Mouse (Mus musculus): ENCODE data around the gene Tbx21.

Gene Tbx21

DNA sequence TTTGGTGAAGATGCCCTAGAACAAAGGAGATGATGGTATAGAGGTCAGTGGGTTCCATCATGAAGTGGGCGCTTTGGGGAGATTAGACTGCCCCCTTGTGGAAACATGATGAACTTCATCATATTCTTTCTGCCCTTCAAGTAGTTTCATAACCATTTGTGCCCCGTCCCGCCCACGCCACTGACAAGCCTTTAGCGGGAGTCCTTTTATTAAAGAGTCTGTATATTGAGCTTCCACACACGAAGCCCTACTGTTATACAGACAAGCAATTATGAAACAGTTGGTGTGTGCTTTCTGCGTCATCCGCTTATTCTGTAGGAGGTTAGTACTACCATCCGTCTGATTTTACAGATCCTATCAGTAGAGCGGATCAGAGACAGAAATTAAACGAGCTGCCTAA, 32.2 kb downstream of the Tbx21 start:
- DNase-seq = peak; percentile 63 to 78

GRCm38 (mm10) chr11:97080291-97080690, 34.8 kb downstream of the Tbx21 start:
- no peak for DNase-seq

GRCm38 (mm10) chr11:97078751-97079150, 36.4 kb downstream of the Tbx21 start:
- no peak for DNase-seq

DNA sequence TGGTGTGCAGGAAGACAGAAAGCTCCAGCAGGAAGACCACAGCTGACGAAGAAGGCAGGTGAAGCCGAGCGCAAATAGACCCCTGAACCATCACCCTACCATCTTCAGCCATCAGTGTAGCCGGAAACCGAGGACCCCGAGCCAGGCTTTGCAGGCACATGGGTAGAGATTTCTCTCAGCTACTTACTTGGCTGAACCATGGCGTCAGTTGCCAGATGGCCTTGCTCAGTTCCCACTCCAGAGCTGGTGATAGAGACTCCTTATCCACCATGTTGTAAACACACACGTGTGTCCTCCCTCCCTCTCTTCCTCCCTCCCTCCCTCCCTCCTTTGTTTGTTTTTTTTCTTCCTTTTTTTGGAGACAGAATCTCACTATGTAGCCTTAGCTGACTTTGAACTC, 40.9 kb downstream of the Tbx21 start:
- DNase-seq = no peak

- DNase-seq = peak; percentile 67 to 82
Measured at GRCm38 (mm10) chr11:97072533-97072932, 42.6 kb downstream of the Tbx21 start.

GRCm38 (mm10) chr11:97071129-97071528, 44.0 kb downstream of the Tbx21 start:
- no peak for DNase-seq

DNA sequence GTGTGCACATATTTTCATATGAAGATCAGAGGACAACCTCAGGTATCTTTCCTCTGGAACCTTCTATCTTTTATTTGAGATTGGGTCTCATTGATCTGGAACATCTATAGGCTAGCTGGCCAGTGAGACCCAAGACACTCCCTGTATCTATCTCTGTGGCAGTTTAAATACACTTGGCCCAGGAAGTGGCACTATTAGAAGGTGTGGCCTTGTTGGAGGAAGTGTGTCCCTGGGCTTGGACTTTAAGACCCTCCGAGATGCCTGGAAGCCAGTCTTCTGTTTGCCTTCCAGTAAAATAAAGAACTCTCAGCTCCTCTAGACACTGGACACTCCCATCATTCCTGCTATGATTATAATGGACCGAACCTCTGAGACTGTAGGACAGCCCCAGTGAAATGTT, 45.4 kb downstream of the Tbx21 start:
- no peak for DNase-seq

- DNase-seq = peak; percentile 69 to 75
Measured at GRCm38 (mm10) chr11:97069333-97069732, 45.8 kb downstream of the Tbx21 start.

- no peak for DNase-seq
Measured at GRCm38 (mm10) chr11:97066656-97067360, 48.3 kb downstream of the Tbx21 start.

DNA sequence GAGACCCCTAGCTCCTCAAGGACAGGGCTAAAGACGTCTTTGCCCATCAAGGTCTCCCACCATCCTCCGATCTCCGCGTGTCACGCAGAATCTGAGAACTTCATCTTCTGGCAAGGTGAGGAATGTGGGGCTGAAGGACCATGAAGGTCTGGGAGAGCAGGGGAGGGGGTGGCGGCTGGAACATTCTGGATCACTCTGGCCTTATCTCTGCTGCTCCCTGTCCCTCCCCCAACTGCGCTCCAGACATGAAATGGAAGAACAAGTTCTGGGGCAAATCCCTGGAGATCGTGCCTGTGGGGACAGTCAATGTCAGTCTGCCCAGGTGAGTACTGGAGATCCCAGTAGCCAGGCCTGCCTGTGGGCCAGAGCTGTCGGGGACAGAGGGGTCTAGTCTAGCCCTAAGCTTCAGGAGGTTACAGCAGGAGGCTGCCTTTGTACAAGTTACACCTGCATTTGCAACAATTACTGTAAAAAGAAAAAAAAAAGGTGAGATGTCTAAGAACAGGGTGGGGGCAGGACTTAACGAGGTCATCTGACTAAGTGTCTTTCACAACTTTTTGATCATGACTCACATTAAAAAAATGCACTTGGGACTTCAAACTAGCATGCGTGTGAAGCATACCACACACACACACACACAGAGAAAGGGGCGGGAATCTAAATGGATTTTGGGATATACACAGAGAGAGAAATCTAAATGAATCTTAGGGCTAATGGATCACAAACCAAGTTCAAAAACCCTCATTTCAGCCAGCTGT, 49.4 kb downstream of the Tbx21 start:
- DNase-seq = no peak

- no peak for DNase-seq
Measured at GRCm38 (mm10) chr11:97063921-97064295, 51.2 kb downstream of the Tbx21 start.

DNA sequence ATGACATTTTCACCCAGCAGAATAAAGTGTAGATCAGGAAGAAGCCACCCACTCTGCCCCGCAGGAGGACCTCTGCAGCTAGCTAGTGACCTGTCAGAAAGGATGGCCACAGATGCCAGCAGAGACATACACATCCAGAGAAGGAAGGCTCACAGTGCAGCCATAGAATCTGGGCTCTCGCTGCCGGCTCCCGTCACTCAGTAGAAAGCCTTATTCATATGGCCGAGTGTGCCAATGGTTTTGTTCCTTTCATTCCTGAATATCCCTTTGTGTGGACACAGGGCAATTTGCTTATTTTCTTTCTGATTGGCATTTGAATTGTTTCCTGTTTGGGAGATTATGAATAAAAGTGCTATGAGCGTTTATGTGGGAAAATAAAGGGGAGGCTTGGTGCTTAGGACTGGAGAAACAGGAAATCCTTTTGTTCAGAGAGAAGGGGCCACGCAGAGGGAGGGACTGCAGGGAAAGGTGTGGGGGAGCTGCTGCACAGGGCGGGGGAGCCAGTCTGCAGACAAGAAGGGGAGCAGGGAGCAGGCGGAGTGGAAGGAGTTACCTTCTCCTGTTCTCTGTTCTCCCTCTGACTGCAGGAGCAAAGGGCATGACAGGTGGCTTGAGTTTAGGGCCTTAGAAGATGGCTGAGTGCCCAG, 51.7 kb downstream of the Tbx21 start:
- no peak for DNase-seq

DNA sequence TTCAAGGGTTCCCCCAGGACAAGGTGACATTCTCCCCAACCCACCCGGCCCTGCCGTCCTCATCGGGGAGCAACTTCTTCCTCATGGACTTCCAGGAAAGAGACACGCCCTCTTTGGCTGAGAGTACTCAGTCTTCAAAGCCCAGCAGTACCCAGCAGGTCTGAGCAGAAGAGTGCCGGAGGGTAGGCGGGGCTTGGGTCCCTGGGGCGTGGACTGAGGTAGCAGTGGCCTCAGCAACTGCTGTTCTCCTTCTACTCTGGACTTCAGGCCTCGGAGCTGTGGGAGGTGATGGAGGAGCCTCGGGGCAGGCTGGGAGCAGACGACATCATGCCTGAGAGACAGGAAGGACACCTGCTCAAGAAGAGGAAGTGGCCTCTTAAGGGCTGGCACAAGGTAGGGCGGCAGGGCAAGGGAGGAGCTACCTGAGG, 62.9 kb downstream of the Tbx21 start:
- DNase-seq = peak in 1 of 2 experiments; percentile 34

DNA sequence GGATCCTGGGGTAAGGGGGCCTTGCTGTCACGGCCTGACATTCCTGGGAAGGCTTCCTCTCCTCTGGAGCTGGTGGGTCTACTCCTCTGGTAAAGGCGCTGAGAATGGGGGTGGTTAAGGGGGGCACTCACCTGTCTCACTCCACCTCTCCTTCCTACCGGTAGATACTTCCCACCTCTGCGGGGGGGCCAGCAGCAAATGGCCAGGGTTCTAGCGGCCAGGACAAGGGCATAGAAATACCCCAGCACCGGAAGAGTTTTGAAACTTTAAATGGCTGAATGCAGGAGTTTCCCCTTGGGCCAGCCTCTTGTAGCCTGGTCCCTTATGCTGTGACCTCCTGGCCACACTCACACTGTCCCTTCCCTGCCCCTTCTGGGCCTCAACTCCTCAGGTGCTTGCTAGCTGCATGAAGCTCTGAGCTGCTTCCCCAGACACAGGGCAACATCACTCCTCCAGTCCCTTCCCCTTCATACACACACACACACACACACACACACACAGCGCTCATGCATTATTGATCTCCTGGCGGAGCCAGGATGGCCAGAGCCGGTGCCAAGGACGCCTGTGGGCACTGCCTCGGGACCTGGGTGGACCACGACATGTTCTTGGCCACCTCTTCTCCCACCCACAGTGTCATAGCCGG, 64.1 kb downstream of the Tbx21 start:
- peak; percentile 58 to 65 for DNase-seq

- DNase-seq = peak; percentile 89 to 91
Measured at GRCm38 (mm10) chr11:97050216-97050943, 64.8 kb downstream of the Tbx21 start, which contains the start of gene Osbpl7. Gene Osbpl7 (plus strand): TSS chr11:97050628.

- no peak for DNase-seq
Measured at GRCm38 (mm10) chr11:97049492-97050085, 65.5 kb downstream of the Tbx21 start.

DNA sequence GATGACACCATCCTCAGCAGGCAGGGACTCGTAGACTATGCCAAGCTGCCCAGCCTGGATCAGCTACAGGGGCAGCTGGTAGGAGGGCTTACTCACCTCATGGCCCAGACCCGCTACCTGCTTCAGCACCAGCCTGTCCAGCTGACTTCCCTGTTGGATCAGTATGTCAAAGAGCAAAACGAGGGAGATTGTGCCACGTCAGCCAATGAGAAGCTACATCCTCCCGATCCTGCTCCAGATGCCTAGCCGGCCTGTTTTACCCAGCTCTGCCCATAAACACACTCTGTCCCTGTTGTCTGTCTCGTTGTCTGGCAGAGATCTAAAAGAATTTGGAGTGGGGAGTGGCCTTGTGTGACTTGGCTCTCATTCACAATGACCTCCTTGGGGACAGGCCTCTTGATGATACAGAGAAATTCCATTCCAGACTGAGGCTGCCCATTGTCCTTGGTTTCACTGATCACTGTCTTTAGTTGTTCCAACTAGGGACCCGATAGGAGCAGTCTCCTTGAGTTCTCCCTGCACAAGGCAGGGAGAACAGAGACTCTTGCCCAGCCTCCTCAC, 67.0 kb downstream of the Tbx21 start:
- no peak for DNase-seq

Data from cerebellum, postnatal 10 days (tissue).